Mouse (Mus musculus) urinary bladder, postnatal 0 days (tissue): Measurements from ENCODE around the gene Tbc1d32. TPM values are rescaled to one million over a fixed set of nuclear protein-coding genes. Genes with fewer than 3 reads are reported as not detected.

Experiments
- polyA plus RNA-seq: library from polyadenylated mRNA; unstranded; fragments of >200 nt; fragmentation: Nextera tagmentation; extraction: Ambion mirVana; gene quantifications from 2 replicates; pipeline ENCODE4 v1.2.1, GENCODE M21; 2015

Gene Tbc1d32
- 1.6 and 1.7 TPM in 2 replicates for polyA plus RNA-seq

GRCm38 (mm10) chr10:56228568-56229209 is at the start of gene Tbc1d32:
Gene Tbc1d32 (minus strand): TSS chr10:56228689.

GRCm38 (mm10) chr10:56106333-56106995 is 122.0 kb downstream of the Tbc1d32 start, which contains the start of gene Msl3l2:
Gene Msl3l2 (plus strand): TSS chr10:56106917.

Other genes with a start within 250 kb of the Tbc1d32 start
- 3.2 and 3.7 TPM in 2 replicates for gene Msl3l2, start 121.8 kb downstream of the Tbc1d32 start, polyA plus RNA-seq
- gene Gja1, start 148.6 kb upstream of the Tbc1d32 start, polyA plus RNA-seq: 31.8 and 32.3 TPM in 2 replicates